Mouse (Mus musculus) hindbrain, embryonic 11.5 days (tissue): ENCODE data around the gene Cd160. TPM values are rescaled to one million over a fixed set of nuclear protein-coding genes. Genes with fewer than 3 reads are reported as not detected.

Experiments
- ATAC-seq: fragments of 200-750 bp; cut with Nextera tagmentation; 2 replicates; pipeline ENCODE4 v1.8.0; 2017; ENCODE audit warnings: mild to moderate bottlenecking, moderate TSS enrichment, moderate library complexity; ENCODE audit not compliant: low FRiP score
- DNase-seq: peaks from one replicate; pipeline ENCODE4 v3.0.0-alpha.2; 2015; ENCODE audit warnings: low spot score
- H3K27ac ChIP-seq: fragments of 300-500 bp; sonication (generic); 2 replicates; pipeline ENCODE4 v1.5.1; 2014; ENCODE audit warnings: mild to moderate bottlenecking, low read depth, low read length
- H3K27me3 ChIP-seq: fragments of 300-500 bp; sonication (generic); 2 replicates; pipeline ENCODE4 v1.6.1; 2014; ENCODE audit warnings: mild to moderate bottlenecking, low read length, moderate library complexity, mixed read lengths; ENCODE audit not compliant: control insufficient read depth, insufficient read depth
- H3K36me3 ChIP-seq: fragments of 300-500 bp; sonication (generic); 2 replicates; pipeline ENCODE4 v1.6.1; 2014; ENCODE audit warnings: mild to moderate bottlenecking, low read length, moderate library complexity, mixed read lengths; ENCODE audit not compliant: control insufficient read depth, insufficient read depth
- H3K4me1 ChIP-seq: fragments of 300-500 bp; sonication (generic); replicated peaks from 2 replicates; pipeline ENCODE4 v1.6.1; 2014; ENCODE audit warnings: low read length, mixed read lengths; ENCODE audit not compliant: control insufficient read depth, insufficient read depth
- H3K4me2 ChIP-seq: fragments of 300-500 bp; sonication (generic); replicated peaks from 2 replicates; pipeline ENCODE4 v1.6.1; 2014; ENCODE audit warnings: mild to moderate bottlenecking, low read depth, low read length
- H3K4me3 ChIP-seq: fragments of 300-500 bp; sonication (generic); 2 replicates; pipeline ENCODE4 v1.5.1; 2014; ENCODE audit warnings: low read depth, low read length
- H3K9ac ChIP-seq: fragments of 300-500 bp; sonication (generic); 2 replicates; pipeline ENCODE4 v1.6.1; 2014; ENCODE audit warnings: low read depth, low read length
- H3K9me3 ChIP-seq: fragments of 300-500 bp; sonication (generic); 2 replicates; pipeline ENCODE4 v1.6.1; 2016; ENCODE audit warnings: low read length; ENCODE audit not compliant: control insufficient read depth
- WGBS: fragments of 180-500 bp; shearing (Covaris S2); extraction: QIAGEN DNeasy Blood & Tissue Kit; methylation state at CpG from one replicate; pipeline ENCODE4 v1.1.7; 2014; 5-methylcytosine and 5-hydroxymethylcytosine counted together
- polyA plus RNA-seq: library from polyadenylated mRNA; unstranded; fragments of >200 nt; fragmentation: Nextera tagmentation; extraction: Ambion mirVana; gene quantifications from 2 replicates; pipeline ENCODE4 v1.2.1, GENCODE M21; 2014

Gene Cd160
- polyA plus RNA-seq, 1 experiment from 2014 or later = 0.20 TPM

GRCm38 (mm10) chr3:96855833-96856232 lies 26.7 kb upstream of the Cd160 start:
- 72% methylated on average over 2 of the region's 3 CpGs for WGBS
- DNase-seq = no peak
- H3K27me3 ChIP-seq = no peaks in the 10 kb centered on the region

DNA sequence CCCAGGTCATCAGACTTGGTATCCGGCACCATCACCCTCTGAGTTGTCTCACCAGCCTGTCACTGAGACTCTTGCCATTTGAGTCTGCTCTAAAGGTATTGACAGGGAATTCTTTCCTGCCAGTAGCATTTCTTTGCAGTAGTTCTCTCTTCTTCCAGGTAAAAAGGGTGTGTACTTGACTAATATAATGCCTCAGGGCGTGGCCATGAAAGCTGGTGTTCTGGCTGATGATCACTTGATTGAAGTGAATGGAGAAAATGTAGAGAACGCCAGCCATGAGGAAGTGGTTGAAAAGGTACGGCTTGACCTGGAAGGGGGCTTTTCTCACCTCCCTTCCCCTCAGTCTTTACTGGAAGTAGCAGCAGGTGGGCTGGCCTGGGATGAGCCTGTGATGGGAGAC lies 25.2 kb upstream of the Cd160 start:
- WGBS = 90% methylated on average over 4 of the region's 4 CpGs

More at GRCm38 (mm10) chr3:96855833-96856232, 26.7 kb upstream of the Cd160 start:
- no peaks in the 10 kb centered on the region for H3K9me3 ChIP-seq
- H3K36me3 ChIP-seq = no peaks in the 10 kb centered on the region
- no peak overlapping the region for H3K9ac ChIP-seq
- ATAC-seq = no peak
- no peak overlapping the region for H3K27ac ChIP-seq
- no peak overlapping the region for H3K4me3 ChIP-seq
- H3K4me2 ChIP-seq = no peak overlapping the region
- H3K4me1 ChIP-seq = no peaks in the 10 kb centered on the region

GRCm38 (mm10) chr3:96852561-96852960 lies 23.4 kb upstream of the Cd160 start:
- WGBS = 82% methylated on average over 6 of the region's 6 CpGs
- no peak for DNase-seq
- no peaks in the 10 kb centered on the region for H3K9me3 ChIP-seq
- no peaks in the 10 kb centered on the region for H3K4me1 ChIP-seq
- no peak overlapping the region for H3K27ac ChIP-seq
- H3K4me2 ChIP-seq = no peak overlapping the region
- no peaks in the 10 kb centered on the region for H3K27me3 ChIP-seq
- ATAC-seq = no peak
- no peak overlapping the region for H3K4me3 ChIP-seq
- H3K9ac ChIP-seq = no peak overlapping the region
- no peaks in the 10 kb centered on the region for H3K36me3 ChIP-seq

More for the DNA sequence above, 25.2 kb upstream of the Cd160 start:
- Histone ChIP-seq H3K4me3 (no peak overlapping the region), H3K9ac (no peak overlapping the region), H3K4me2 (no peak overlapping the region), H3K27ac (no peak overlapping the region), H3K27me3 (no peaks in the 10 kb centered on the region), H3K4me1 (no peaks in the 10 kb centered on the region), H3K36me3 (no peaks in the 10 kb centered on the region), H3K9me3 (no peaks in the 10 kb centered on the region)
- DNase-seq (no peak), ATAC-seq (no peak)

GRCm38 (mm10) chr3:96849168-96849727 lies 20.1 kb upstream of the Cd160 start:
- Histone ChIP-seq H3K4me1 (no peaks in the 10 kb centered on the region), H3K27ac (no peak overlapping the region), H3K36me3 (no peaks in the 10 kb centered on the region), H3K4me2 (no peak overlapping the region), H3K4me3 (no peak overlapping the region), H3K27me3 (no peaks in the 10 kb centered on the region), H3K9me3 (no peaks in the 10 kb centered on the region), H3K9ac (no peak overlapping the region)
- 78% methylated on average over 2 of the region's 2 CpGs for WGBS
- DNase-seq (no peak), ATAC-seq (no peak)

DNA sequence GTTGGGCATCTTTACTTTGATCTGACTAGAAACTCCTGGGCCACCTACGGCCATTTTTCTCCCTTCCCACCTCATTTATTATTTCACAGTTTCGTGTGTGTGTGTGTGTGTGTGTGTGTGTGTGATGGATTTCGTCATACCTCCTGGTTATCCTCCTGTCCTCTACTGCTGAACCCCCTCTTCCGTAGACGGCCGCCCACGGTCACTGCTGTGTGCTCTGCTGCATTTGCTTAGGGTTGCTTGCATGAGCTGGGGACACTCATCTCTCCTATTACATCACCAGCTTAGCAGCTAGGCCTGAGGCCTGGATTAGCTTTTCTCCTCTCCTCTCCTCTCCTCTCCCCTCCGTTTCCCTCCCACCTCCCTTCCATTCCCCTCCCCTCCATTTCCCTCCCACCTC lies 19.3 kb upstream of the Cd160 start:
- WGBS = 96% methylated on average over 7 of the region's 8 CpGs
- no peaks in the 10 kb centered on the region for H3K4me1 ChIP-seq
- ATAC-seq = no peak

DNA sequence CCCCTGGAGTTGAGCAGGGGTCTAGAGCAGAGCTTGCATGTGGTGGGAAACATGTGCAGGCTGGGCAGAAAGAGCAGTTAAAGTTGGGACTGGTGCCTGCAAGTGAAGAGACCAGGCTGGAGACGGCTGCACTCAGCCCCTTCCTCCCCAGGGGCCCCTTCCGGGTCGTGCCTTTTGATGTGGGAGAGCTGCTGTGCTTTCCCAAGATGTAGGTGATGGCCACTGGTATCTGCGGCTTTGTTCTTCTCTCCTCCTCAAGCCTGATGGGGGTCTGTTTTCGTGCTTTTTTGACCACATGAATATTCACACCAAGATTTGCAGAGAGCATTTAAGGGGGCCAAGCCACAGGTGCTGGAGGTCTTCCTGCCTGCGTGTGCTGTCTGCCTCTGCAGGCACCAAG lies 18.5 kb upstream of the Cd160 start:
- no peak for DNase-seq

More for the DNA sequence above, 19.3 kb upstream of the Cd160 start:
- Histone ChIP-seq H3K27me3 (no peaks in the 10 kb centered on the region), H3K4me2 (no peak overlapping the region), H3K27ac (no peak overlapping the region), H3K4me3 (no peak overlapping the region), H3K9me3 (no peaks in the 10 kb centered on the region), H3K9ac (no peak overlapping the region), H3K36me3 (no peaks in the 10 kb centered on the region)
- no peak for DNase-seq

DNA sequence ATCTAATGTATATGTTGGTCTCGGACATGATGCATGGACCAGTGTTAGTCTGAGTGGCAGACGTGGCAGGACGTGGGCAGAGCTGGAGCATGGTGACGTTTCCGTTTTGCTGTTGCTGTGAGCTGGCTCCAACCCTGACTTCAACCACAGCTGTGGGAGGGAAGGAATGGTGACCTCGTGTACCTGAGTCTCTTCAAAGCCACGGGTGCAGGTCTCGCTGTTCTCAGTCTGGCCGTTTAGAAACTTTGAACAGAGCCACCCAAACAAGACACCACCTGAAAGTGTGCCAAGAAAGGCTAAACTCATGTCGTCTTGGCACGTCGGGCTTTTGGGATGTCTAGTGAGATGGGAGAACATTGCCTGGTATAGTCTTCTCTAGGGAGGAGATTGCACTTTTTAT lies 17.8 kb upstream of the Cd160 start:
- DNase-seq = no peak
- H3K27me3 ChIP-seq = no peaks in the 10 kb centered on the region
- H3K4me3 ChIP-seq = no peak overlapping the region
- ATAC-seq = no peak
- no peaks in the 10 kb centered on the region for H3K36me3 ChIP-seq
- no peaks in the 10 kb centered on the region for H3K9me3 ChIP-seq
- no peak overlapping the region for H3K9ac ChIP-seq
- no peak overlapping the region for H3K27ac ChIP-seq
- H3K4me1 ChIP-seq = no peaks in the 10 kb centered on the region
- no peak overlapping the region for H3K4me2 ChIP-seq
- WGBS = 90% methylated on average over 12 of the region's 12 CpGs

More for the DNA sequence above, 18.5 kb upstream of the Cd160 start:
- H3K9ac ChIP-seq = no peak overlapping the region
- H3K4me3 ChIP-seq = no peak overlapping the region
- WGBS = 39% methylated on average over 6 of the region's 6 CpGs
- H3K27ac ChIP-seq = no peak overlapping the region
- no peak overlapping the region for H3K4me2 ChIP-seq
- no peaks in the 10 kb centered on the region for H3K4me1 ChIP-seq
- ATAC-seq = no peak
- H3K27me3 ChIP-seq = no peaks in the 10 kb centered on the region
- no peaks in the 10 kb centered on the region for H3K9me3 ChIP-seq
- no peaks in the 10 kb centered on the region for H3K36me3 ChIP-seq

DNA sequence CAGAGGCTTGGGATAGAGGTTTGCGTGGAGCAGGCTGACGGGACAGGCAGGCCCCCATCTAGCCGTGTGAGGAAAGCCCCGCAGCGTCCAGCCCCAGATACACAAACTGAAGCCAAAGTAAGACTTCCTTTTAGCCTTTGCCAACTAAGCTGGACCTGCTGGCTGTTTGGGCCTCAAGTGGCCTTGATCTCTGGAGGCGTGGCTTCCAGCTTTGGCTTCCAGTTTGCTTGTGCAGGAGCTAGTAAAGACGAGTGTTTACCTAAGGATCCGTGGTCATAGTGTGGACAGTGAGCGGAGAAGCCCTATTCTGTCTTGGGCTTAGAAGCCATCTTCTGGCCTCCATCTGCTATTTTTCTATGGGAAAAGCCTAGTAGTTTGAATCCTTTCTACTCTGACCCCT lies 16.7 kb upstream of the Cd160 start:
- Histone ChIP-seq H3K4me1 (no peaks in the 10 kb centered on the region), H3K36me3 (no peaks in the 10 kb centered on the region), H3K9me3 (no peaks in the 10 kb centered on the region), H3K9ac (no peak overlapping the region), H3K27me3 (no peaks in the 10 kb centered on the region), H3K4me3 (no peak overlapping the region), H3K27ac (no peak overlapping the region), H3K4me2 (no peak overlapping the region)
- ATAC-seq = no peak
- WGBS = 91% methylated on average over 9 of the region's 9 CpGs
- DNase-seq = no peak

DNA sequence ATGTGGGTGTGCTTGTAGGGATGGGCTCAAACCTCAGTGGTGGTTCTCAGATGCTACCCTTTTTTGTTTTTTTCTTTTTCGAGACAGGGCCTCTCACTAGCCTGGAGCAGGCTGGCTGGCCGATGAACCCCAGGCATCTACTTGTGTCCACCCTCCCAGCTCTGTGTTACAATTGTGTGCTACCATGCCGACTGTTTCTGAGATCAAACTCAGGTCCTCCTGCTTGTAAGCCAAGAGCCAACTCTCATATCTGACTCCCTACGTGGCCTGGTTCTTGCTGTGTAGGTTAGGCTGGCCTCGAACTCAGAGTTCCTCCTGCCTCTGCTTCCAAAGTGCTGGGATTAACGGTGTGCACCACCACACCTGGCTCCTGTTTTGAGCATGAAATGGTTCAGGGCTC lies 16.0 kb upstream of the Cd160 start:
- no peaks in the 10 kb centered on the region for H3K4me1 ChIP-seq
- H3K27ac ChIP-seq = no peak overlapping the region
- no peak for ATAC-seq
- H3K9ac ChIP-seq = no peak overlapping the region
- H3K27me3 ChIP-seq = no peaks in the 10 kb centered on the region
- H3K4me2 ChIP-seq = no peak overlapping the region
- no peaks in the 10 kb centered on the region for H3K36me3 ChIP-seq
- DNase-seq = no peak
- no peaks in the 10 kb centered on the region for H3K9me3 ChIP-seq
- H3K4me3 ChIP-seq = no peak overlapping the region
- WGBS = 87% methylated on average over 6 of the region's 6 CpGs
